Comparison of ENCODE assay signal across 1 mouse cellular context in the genomic region with DNA sequence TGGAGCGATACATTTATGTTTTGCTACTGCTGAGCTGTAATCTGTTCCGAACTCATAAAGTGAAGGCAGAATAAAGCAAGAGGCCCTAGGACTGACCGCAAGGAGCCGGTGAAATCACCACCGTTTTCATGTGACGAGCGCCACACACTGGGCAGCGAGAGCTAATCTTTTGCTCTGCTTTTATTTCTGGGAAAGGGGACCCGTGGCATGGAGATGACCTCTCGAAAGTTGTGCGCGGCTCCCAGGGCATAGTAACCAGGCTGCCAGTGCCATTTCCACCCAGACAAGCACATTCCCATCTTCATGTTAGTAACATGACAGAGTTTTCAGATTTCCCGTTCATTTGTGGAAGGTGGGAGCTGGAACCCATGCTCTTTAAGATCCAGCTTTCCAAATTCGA.
TF ChIP-seq lines count a peak whose summit lies in the region.

No protein-coding gene starts in this region.

TF ChIP-seq in ES-E14, 5 proteins besides CTCF, POLR2A, EP300 and RAD21:
- TF ChIP-seq HCFC1 (IDR thresholded peaks at IDR 0.05; ENCODE audit: borderline replicate concordance, insufficient read depth, low read length) (no peak), ZC3H11A (IDR thresholded peaks at IDR 0.05; ENCODE audit: borderline replicate concordance, low read depth, low read length) (peak; percentile 50)
TF ChIP-seq in ES-E14: peak in this region for 1.
